Mouse (Mus musculus): ENCODE measurements at regions not wholly inside any gene's neighbourhood (a gene's known extent, or its start where the extent isn't known, plus 50 kb on each side); places are given as distances from the start of the nearest gene placed in this dataset.
"Not testable (repeated sequence)": the region's sequence is repeated elsewhere in the genome, so short reads cannot be mapped to it uniquely, and the experiment has no call there.

- DNase-seq (ENCODE audit: low spot score in 2 of 2): no peak
Measured at GRCm38 (mm10) chr16:26860566-26860965, 130.9 kb downstream of the Gmnc start.

- DNase-seq (ENCODE audit: low spot score in 2 of 2): peak in 1 of 2 experiments; percentile 3
Measured at GRCm38 (mm10) chr16:26849191-26849590, 142.3 kb downstream of the Gmnc start.

- no peak for DNase-seq (ENCODE audit: low spot score in 2 of 2)
Measured at GRCm38 (mm10) chr16:26827006-26827405, 164.4 kb downstream of the Gmnc start.

GRCm38 (mm10) chr16:26811201-26811600 lies 180.3 kb downstream of the Gmnc start:
- DNase-seq (ENCODE audit: low spot score in 2 of 2): not testable (repeated sequence)

- no peak for DNase-seq (ENCODE audit: low spot score in 2 of 2)
Measured at GRCm38 (mm10) chr16:26805426-26805825, 186.0 kb downstream of the Gmnc start.

- no peak for DNase-seq (ENCODE audit: low spot score in 2 of 2)
Measured at GRCm38 (mm10) chr16:26787042-26787620, 204.3 kb downstream of the Gmnc start.

- no peak for DNase-seq (ENCODE audit: low spot score in 2 of 2)
Measured at GRCm38 (mm10) chr16:26782331-26782730, 200.8 kb downstream of the Il1rap start.
